Mouse (Mus musculus) megakaryocyte-erythroid progenitor cell, adult 5-6 weeks (primary cell): ENCODE measurements around the gene Dclre1b. TPM values are rescaled to one million over a fixed set of nuclear protein-coding genes. Genes with fewer than 3 reads are reported as not detected.
"Not testable (repeated sequence)": the region's sequence is repeated elsewhere in the genome, so short reads cannot be mapped to it uniquely, and the experiment has no call there.

Experiments
- ATAC-seq: replicated peaks from 2 replicates; pipeline ENCODE4 v1.8.0; 2016; ENCODE audit warnings: mild to moderate bottlenecking, inconsistent platforms; ENCODE audit not compliant: severe bottlenecking, poor library complexity, low FRiP score, low TSS enrichment
- total RNA-seq, 2 experiments: library from RNA; stranded (forward) in 1 of 2; stranded (reverse) in 1 of 2; fragments of 200-1000, 215-1000 nt in 1 of 2; fragments of >200 nt in 1 of 2; fragmentation: Nextera tagmentation in 1 of 2; gene quantifications; 2 replicates each; pipeline ENCODE4 v1.2.3; 2014 to 2017

The Dclre1b gene
- total RNA-seq, 2 experiments from 2014 or later, result 8.3 to 25.4 TPM

DNA sequence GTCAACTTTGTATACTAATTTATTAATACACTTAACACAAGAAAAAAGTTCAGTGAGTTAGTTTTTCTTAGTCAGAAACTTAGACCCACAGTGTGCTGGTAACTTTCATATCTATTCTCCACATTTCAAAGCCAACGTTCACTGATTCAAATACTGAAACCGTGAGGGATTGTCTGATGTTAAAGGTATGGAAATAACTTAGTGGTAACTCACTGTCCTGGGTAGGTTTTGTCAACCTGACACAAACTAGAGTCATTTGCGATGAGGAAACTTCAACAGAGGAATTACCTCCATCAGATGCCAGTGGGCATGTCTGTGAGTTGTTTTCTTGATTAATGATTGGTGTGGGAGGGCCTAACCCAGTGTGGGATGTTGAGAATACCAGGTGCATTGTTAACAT, 19.8 kb upstream of the Dclre1b start:
- no peak for ATAC-seq

DNA sequence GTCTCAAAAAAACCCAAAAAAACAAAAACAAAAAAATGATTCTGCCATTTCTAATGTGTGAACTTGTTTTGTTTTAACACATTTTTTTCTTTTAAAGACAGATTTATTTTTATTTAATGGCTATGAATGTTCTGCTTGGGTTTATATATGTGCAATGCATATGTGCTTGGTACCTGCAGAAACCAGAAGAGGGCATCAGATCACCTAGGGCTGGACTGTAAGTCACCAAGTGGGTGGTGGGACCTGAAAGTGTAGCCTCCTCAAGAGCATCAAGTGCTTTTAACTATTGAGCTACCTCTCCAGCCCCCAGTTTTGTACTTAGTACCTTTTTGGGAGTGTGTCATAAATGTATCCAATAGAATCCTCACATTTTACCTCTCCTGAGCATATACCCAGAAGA, 18.3 kb upstream of the Dclre1b start:
- ATAC-seq, result 0 out of 2 replicates have a peak, but pooled peaks have one; percentile 52

DNA sequence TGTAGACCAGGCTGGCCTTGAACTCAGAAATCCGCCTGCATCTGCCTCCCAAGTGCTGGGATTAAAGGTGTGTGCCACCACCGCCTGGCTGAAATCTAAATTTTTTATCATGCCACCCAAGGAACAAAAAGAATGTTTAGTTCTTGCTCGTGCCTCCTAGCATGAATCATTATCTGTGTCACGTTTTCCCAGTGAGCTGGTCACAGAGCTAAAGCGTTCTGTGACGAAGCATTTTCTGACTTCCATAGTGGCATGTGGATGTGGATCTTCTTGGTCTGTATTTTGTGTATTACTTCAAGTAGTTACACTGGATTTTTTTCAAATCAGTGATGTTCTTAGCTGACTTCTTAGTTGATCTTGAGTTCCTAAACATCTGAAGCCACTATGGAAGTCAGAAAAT, 1.7 kb upstream of the Dclre1b start:
- ATAC-seq, result no peak

DNA sequence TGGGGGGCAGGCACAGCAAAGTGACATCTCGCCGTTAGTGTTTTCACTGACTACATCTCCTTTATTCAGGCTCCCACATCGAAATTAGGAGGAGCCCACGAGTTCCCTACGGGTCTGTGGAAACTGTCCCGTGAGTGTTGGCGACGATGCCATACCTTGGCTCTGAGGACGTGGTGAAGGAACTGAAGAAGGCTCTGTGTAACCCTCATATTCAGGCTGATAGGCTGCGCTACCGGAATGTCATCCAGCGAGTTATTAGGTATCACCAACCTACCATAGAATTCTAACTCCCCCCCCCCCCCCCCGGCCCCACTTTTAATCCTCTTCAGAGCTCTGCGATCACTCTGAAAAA, 531 bp upstream of the Dclre1b start:
- ATAC-seq, result peak; percentile 55

DNA sequence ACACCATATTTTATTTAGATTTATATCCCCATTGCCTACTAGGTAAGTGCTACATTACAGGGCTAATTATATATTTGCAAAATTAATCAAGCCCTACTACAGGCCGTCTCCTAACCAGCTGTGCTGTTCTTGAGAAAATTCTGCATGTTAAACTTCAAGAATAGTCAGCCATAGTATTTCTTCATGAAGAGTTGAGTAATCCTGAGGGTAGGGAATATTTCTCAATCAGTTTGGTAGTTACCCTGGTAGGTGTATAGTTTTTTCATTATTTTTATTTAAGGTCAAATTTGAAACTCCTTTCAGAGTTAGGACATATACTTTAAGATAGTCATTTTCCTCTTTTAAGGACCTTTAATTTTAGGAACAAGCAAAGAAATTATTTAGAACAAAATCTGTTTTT, 3.6 kb downstream of the Dclre1b start:
- no peak for ATAC-seq

DNA sequence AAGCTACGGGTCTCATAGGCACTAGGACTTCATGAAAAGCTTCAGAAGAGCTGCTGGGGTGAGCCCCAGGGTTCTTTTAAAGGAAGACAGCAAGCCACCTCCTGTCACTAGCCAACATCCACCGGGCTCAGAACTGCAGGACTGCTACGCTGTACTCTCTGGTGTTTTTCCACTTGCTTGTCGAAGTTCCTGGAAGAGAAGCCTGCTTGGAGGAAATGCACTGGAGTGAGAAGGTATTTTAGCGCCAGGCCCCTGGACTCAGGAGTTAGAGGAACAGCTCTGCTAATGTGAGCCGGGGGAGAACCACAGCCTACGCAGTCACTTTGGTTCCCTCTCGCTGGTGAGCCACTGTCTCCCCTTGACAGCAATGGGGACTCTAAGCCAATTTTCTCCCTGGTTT, 6.4 kb downstream of the Dclre1b start:
- ATAC-seq, result no peak

DNA sequence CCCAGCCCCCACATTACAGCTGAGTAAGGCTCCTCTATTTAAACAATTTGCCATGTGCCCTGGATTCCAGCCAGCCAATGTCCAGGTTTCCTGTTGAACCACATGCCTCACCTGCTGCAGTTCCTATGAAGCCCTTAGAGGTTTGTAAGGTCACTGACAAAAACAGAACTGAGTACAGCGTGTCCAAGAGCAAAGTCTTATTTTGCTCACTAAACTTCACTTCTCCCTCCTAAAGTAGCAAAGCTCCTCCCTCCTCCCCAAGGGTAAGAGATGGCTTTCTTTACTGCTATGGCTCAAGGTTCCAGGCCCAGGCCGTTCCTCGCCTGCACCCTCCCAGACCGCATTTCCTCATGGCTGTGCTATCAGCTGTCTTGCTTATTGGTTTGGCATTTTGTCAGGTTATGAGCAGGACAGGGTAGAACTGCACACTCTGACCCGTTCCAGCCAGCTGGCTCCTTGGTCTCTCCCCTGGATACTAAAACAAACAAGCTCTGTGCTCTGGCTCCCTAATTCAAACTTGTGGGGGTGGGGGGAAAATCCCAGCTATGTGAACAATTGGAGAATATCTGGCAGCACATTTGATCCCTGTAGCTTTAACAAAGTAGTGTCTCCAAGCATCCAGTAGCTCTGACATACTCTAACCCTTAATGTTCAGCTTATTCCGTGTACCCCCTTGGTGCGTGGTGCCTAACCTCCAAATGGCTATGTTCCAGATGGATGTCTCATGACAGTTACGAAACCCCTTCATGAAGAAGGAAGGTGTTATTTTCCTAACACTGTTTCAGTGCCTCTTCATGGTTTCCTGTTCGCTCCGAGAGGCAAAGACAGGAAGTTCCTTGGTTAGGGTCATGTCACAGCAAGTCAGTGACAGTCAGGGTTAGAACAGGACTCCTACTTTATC, 7.4 kb downstream of the Dclre1b start:
- ATAC-seq, result peak; percentile 83

DNA sequence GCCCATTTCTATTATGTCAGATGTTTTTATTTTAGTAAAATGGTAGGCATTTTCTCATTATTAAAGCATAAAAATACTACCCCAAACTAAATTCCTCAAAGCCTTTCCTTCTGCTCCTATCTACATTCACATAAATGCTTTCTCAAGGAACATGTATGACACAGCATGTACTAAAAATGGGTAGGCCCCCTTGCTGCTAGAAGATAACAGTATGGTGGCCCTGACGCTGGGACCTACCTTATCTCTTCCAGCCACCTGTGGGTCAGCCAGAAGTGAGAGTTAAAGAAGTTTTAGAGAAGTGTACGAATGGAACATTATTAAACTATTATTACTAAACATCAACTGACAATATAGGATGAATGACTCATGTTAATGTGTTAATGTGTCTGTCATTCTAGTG, 9.7 kb downstream of the Dclre1b start:
- peak; percentile 90 for ATAC-seq

DNA sequence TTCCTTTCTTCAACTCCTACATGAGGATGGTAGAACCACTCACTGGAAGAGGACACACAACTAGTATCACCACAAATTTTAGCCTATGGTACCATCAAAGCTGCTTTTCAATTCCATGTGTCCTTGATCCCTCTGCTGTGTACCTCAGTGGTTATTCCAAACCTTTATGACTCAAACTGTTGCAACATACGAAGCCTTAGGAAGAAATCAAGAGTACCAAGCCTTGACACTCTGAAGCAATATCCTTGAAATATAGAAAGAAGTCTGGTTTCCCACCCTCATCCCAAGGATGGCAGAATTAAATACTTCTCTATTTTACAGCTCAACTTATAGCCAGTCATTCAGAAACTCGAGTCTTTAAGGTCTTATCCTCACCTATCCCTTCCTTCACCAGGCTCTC, 12.9 kb downstream of the Dclre1b start:
- no peak for ATAC-seq

DNA sequence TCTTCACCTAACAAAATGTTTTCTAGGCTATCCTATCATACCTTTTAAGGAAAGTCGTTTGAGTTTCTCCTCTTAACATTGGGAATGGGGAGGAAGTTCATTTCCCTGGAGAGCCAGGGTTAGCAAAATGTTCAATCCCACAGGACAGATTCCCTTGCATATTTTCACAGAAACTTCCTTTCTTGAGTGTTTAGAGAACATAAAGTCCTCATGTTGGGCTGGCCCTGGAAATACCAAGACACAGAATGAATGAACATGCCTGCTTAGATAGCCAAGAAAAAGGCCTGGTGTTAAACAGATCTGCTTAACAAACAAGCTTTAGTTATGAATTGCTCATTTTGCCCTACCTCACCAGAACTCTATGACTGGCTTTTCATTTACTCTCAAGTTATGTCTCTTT, 16.7 kb downstream of the Dclre1b start:
- ATAC-seq, result no peak

DNA sequence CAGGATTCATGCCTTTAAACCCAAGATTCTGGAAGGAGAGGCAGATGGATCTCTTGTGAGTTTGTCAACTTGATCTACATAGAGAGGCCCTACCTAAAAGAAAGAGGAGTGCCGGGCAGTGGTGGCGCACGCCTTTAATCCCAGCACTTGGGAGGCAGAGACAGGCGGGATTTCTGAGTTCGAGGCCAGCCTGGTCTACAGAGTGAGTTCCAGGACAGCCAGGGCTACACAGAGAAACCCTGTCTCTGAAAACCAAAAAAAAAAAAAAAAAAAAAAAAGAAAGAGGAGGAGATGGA, 17.2 kb downstream of the Dclre1b start:
- not testable (repeated sequence) for ATAC-seq

DNA sequence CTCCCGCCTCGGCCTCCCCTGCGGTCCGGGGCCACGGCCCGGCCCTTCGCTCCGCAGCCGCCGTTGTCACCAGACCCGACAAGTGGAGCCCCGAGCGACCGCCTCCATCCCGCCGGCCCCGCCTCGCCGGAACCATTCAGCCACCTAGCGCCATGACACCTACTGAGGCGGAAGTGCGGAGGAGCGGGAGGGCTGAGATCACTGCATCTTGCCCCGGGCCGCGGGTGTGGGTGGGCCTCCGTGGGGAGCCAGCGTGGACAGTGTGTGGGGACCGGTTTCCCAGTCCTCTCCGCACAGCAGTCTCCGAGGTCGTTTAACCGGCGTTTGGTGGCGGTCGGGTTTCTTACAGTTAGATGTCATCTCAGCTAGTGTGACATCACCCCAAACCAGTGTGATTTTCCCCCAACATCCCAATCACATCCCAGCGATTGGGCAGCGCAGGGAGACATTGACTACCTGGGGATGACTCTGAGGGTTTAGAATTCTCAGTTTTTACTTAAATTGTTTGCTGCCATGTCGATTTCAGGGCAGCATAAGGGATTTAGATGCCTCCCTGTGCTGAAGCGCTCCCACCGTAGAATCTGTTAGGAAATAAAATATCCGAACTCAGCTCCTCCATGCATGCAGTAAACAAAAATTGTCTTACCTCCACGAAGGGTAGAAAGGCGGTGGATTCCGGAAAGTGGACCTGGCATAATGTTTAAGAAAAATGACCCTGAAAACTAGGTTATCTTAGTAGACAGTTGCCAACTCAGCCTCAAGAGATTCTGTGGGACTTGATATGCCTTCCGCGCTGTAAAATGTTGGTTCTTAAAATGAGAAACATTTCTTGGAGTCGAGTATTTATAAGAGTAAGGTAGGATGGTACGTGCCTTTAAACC, 17.8 kb downstream of the Dclre1b start, which contains the start of gene Hipk1:
Hipk1 (minus strand) TSS at position 334 of the 881 bp plus-strand sequence.
- peak; percentile 87 for ATAC-seq

DNA sequence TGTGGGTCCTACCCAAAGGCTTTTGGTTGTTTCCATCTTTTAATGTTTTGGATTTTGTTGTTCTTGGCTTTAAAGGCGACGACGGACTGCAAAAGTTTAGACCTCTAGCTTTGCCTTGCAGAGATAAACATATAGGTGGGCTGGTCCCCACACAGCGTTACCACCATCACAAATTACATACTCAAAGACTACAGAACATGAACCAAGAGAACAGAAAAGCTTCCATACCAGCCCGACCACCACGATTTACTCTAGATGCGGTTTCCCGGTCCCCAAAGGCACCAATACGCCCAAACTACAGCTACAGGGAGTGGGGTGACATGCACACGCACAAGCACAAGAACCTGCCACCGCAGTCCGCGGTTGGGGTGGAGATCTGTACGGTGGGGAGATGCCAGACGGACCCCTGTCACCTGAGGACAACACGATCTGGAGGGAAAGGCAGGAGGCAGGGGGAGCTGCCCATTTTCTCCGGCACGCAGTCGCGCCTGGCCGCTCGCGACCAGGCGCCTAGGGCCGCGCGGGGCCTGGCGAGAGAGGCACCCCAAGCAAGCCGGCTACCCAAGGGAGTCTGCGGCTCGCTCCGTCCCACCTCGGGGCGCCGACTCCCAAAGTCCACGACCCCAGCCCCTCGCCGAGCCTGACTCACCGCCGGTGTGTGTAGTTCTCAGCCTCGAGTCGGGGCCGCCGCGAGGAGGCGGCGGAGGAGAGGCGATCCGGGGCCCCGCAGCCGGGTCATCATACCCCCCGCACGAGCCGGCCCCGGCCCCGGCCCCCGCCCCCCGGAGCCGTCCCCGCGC, 18.7 kb downstream of the Dclre1b start:
- ATAC-seq, result peak; percentile 33

DNA sequence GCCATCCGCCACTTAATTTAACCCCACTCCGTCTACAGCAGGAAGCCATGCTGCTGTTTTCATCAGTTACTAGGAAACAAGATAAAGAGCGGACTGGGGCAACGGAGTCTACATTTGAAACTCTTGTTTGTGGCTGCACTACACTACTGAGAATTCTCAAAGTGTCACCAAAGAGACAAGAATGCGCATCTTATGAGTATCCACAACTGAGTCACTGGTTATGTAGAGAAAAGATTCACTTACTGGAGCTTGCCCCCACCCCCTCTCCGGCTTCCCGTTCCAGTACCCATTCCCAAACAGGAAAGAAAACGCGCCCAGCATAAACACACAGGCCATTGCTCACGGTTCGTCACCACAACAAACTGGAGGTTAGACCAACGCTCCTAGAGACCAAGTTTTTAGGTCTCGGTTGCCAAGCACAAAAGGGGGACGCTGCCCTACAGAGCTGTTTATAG, 19.3 kb downstream of the Dclre1b start:
- peak; percentile 39 for ATAC-seq

DNA sequence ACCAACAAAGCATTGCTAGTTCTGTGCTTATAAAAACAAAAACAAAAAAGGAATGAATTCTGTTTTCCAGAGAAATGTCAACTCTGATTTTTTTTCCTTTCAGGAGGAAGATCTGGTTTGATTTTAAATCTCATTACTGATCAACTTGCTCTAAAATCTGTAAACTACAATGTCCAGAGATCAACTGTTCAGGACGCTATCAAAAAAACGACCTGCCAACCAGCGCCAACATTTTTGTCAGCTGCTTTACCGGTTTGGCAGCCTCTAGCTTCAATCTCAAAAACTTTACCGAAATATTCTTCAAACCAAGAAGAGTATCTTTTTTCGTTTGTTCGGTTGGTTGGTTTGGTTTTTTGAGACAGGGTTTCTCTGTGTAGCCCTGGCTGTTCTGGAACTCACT, 20.1 kb downstream of the Dclre1b start:
- ATAC-seq, result no peak

DNA sequence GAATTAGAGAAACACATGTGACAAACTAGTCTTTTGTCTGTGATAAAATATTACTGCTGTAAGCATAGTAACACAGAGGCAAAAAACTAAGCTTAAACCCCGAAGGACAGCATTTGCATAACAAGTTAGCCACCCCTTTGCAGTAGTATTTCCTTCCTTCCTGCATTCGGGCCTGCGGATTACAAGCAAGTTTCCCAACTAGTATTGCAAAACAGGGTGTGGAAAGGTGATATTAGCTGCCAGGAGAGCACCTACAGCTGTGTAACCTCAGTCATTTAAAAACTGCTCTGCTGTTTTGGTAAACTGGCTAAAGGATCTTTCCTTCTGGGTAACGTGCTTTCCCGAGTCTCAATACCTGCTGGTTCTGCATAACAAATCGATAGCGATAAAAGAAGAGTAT, 22.0 kb downstream of the Dclre1b start:
- no peak for ATAC-seq

DNA sequence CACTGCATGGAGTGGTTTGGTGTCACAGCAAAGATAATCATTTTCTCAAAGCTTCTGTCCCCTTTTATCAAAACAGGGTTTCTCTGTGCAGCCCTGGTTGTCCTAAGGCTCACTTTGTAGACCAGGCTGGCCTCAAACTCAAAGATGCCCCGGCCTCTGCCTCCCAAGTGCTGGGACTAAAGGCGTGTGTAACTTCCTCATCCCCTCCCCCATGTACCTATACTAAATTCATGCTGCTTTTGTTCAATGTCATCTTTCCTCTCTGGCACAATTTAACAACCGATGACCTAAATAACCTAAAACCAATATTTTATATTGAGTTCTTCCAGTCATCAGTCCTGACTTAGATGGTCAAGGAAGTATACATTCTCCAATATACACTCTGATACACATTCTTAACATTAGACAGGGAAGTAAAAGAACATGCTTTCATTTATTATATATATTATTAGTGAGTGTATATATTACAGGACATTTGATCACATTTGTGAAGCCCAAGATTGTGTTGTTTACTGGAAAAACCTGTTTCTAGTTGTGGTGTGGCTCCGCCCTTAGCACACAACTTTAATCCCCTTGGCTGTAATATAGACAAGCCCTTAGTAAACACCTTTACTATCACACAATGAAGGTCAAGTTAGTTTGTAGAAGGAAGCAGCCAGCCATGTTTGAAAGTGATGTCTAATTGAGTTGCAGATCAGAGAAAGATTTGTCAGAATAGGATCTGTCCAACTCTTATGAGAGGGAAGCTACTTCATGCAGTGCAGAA, 26.2 kb downstream of the Dclre1b start:
- ATAC-seq, result no peak

DNA sequence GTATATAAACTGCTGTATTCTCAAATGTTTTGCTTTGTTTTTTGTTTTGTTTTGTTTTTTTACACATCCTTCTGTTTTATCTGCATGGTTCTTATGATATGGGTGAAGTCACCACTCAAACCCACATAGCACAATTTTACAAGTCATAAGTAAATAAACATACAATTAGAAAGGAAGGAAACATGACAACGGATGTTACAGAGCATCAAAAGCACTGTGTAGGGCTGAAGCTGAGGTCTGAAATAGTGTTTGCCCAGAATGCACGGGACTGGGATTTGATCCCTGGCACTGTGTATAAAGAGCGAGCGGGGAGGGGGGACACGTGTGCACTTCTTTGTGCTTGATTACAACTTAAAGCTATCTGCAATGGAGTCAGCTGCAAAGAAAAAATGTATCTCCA, 28.5 kb downstream of the Dclre1b start:
- no peak for ATAC-seq

DNA sequence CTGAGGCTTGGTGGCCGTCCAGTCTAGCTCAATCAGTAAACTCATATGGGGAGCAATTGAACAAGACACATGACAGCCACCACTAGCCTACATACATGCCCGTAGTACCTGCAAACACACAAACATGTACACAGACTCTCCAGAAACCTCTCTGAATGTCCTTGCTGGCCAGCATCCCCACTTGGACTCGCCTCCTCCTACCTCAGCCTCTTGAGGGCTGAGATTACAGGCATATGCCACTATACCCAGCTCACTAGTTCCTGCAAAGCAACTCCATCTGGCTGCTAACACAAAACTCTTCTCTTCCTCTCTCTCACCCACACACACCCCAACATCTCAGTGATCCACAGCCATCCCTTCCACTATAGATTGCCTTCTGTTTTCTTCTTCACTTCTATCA, 29.0 kb downstream of the Dclre1b start:
- ATAC-seq, result peak; percentile 23; the same call in 1 of the 2 replicates
